Comparison of ENCODE assay signal across 5 mouse cellular contexts in genomic region chr7:75828536-75828935, GRCm38 (mm10).
"Had no signal": no experiment of that assay in that cellular context is flagged by ENCODE, and none has a peak within 500 bp of the region (broad histone marks: within the 10 kb centered on the region; RNA-seq: fewer than 3 reads in every experiment).

No protein-coding gene starts in this region.

- H3K9me3 ChIP-seq: kidney, embryonic 15.5 days; limb, embryonic 12.5 days; limb, embryonic 15.5 days; stomach, embryonic 15.5 days had no signal

- H3K9ac ChIP-seq: kidney, embryonic 15.5 days; limb, embryonic 12.5 days; limb, embryonic 15.5 days; stomach, embryonic 15.5 days had no signal

- H3K4me2 ChIP-seq: kidney, embryonic 15.5 days; limb, embryonic 12.5 days; limb, embryonic 15.5 days; midbrain, embryonic 11.5 days; stomach, embryonic 15.5 days had no signal

- H3K27ac ChIP-seq: kidney, embryonic 15.5 days; limb, embryonic 12.5 days; limb, embryonic 15.5 days; stomach, embryonic 15.5 days had no signal

- H3K4me1 ChIP-seq: kidney, embryonic 15.5 days; limb, embryonic 12.5 days; limb, embryonic 15.5 days had no signal

- H3K4me3 ChIP-seq: kidney, embryonic 15.5 days; limb, embryonic 12.5 days; limb, embryonic 15.5 days; stomach, embryonic 15.5 days had no signal

- H3K36me3 ChIP-seq: kidney, embryonic 15.5 days; limb, embryonic 12.5 days; limb, embryonic 15.5 days; stomach, embryonic 15.5 days had no signal

- H3K27me3 ChIP-seq: kidney, embryonic 15.5 days; limb, embryonic 12.5 days; limb, embryonic 15.5 days; stomach, embryonic 15.5 days had no signal
